ENCODE assay signal across 24 mouse cellular contexts in the genomic region with DNA sequence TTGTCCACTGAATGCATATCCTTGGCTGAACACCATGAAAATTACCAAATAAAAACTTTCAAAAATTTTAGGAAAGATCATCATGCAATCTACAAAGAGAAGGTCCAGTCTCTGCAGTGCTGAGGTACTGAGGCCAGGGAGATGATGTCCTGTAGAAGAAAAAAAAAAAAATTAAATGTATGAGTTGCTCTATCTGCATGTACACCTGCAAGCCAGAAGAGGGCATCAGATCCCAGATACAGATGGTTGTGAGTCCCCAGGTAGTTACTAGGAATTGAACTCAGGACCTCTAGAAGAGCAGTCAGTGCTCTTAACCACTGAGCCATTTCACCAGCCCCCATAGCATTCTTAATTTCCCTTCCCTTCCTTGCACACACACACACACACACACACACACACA.
DNase-seq lines count a peak whose midpoint lies in the region; ATAC-seq and TF ChIP-seq lines count a peak whose summit lies in the region.
"Had no signal": no experiment of that assay in that cellular context is flagged by ENCODE, and none has a peak within 500 bp of the region (broad histone marks: within the 10 kb centered on the region; RNA-seq: fewer than 3 reads in every experiment).

No protein-coding gene starts in this region.

- H3K4me3 ChIP-seq in intestine, postnatal 0 days (ENCODE audit: low read depth, low read length): no peak overlapping the region
- H3K4me3 ChIP-seq in intestine, embryonic 16.5 days (ENCODE audit: low read length): no peak overlapping the region
- no peak overlapping the region for H3K4me3 ChIP-seq in lung, postnatal 0 days (ENCODE audit: low read depth, low read length)
- H3K4me3 ChIP-seq: forebrain, embryonic 12.5 days; hindbrain, embryonic 13.5 days; limb, embryonic 13.5 days; myocyte; stomach, embryonic 15.5 days had no signal

- H3K36me3 ChIP-seq in intestine, postnatal 0 days (ENCODE audit: control insufficient read depth, insufficient read depth): no peaks in the 10 kb centered on the region
- H3K36me3 ChIP-seq in intestine, embryonic 16.5 days (ENCODE audit: control insufficient read depth, insufficient read depth, low read length): no peaks in the 10 kb centered on the region
- no peaks in the 10 kb centered on the region for H3K36me3 ChIP-seq in lung, postnatal 0 days (ENCODE audit: insufficient read depth, low read length)
- H3K36me3 ChIP-seq: forebrain, embryonic 12.5 days; hindbrain, embryonic 13.5 days; stomach, embryonic 15.5 days had no signal

- H3K27ac ChIP-seq in intestine, postnatal 0 days (ENCODE audit: low read depth, low read length): no peak overlapping the region
- no peak overlapping the region for H3K27ac ChIP-seq in intestine, embryonic 16.5 days (ENCODE audit: low read length)
- no peak overlapping the region for H3K27ac ChIP-seq in lung, postnatal 0 days (ENCODE audit: low read length)
- H3K27ac ChIP-seq: forebrain, embryonic 12.5 days; hindbrain, embryonic 13.5 days; limb, embryonic 13.5 days; stomach, embryonic 15.5 days had no signal

- no peak overlapping the region for H3K9ac ChIP-seq in intestine, postnatal 0 days (ENCODE audit: low read depth, low read length)
- no peak overlapping the region for H3K9ac ChIP-seq in intestine, embryonic 16.5 days (ENCODE audit: low read depth, low read length)
- H3K9ac ChIP-seq in lung, postnatal 0 days (replicated peaks; ENCODE audit: low read depth): no peak overlapping the region
- H3K9ac ChIP-seq: forebrain, embryonic 12.5 days; hindbrain, embryonic 13.5 days; limb, embryonic 13.5 days; stomach, embryonic 15.5 days had no signal

- H3K27me3 ChIP-seq in intestine, postnatal 0 days (replicated peaks; ENCODE audit: control insufficient read depth, insufficient read depth, low read length): no peaks in the 10 kb centered on the region
- H3K27me3 ChIP-seq in intestine, embryonic 16.5 days (replicated peaks; ENCODE audit: control insufficient read depth, insufficient read depth, low read length): no peaks in the 10 kb centered on the region
- no peaks in the 10 kb centered on the region for H3K27me3 ChIP-seq in lung, postnatal 0 days (replicated peaks; ENCODE audit: insufficient read depth, low read length)
- H3K27me3 ChIP-seq: forebrain, embryonic 12.5 days; hindbrain, embryonic 13.5 days; stomach, embryonic 15.5 days had no signal

- DNase-seq in lung, postnatal 0 days (ENCODE audit: low spot score): peak; percentile 17
- no peak for DNase-seq in lung, postnatal 4 days
- peak; percentile 22 for DNase-seq in NIH3T3 (ENCODE audit: low read depth)
- no peak for DNase-seq in adrenal gland, adult 18-20 months (ENCODE audit: low spot score in 2 of 2)
- no peak for DNase-seq in spleen, adult 12 weeks (ENCODE audit: low spot score)
- DNase-seq: adrenal gland, postnatal 25 days; cerebellum, adult 18-20 months; heart, postnatal 10 days; kidney, adult 9 months; kidney, postnatal 4 days; lung, postnatal 36 days; midbrain, embryonic 14.5 days; right cerebral cortex, postnatal 14 days; thymus, adult 2 months had no signal

- H3K4me1 ChIP-seq in intestine, postnatal 0 days (replicated peaks; ENCODE audit: control insufficient read depth, insufficient read depth, low read length): no peaks in the 10 kb centered on the region
- H3K4me1 ChIP-seq in intestine, embryonic 16.5 days (ENCODE audit: control insufficient read depth, insufficient read depth, low read length): no peaks in the 10 kb centered on the region
- H3K4me1 ChIP-seq in lung, postnatal 0 days (ENCODE audit: insufficient read depth, low read depth, low read length): no peaks in the 10 kb centered on the region
- H3K4me1 ChIP-seq: forebrain, embryonic 12.5 days; hindbrain, embryonic 13.5 days; limb, embryonic 13.5 days; stomach, embryonic 15.5 days had no signal

- no peak overlapping the region for H3K4me2 ChIP-seq in intestine, postnatal 0 days (replicated peaks; ENCODE audit: low read depth)
- H3K4me2 ChIP-seq in intestine, embryonic 16.5 days (ENCODE audit: low read depth, low read length): no peak overlapping the region
- H3K4me2 ChIP-seq in lung, postnatal 0 days (replicated peaks; ENCODE audit: low read depth, low read length): no peak overlapping the region
- H3K4me2 ChIP-seq: forebrain, embryonic 12.5 days; heart, embryonic 11.5 days; hindbrain, embryonic 13.5 days; limb, embryonic 13.5 days; stomach, embryonic 15.5 days had no signal

- peak; percentile 49 for TF ChIP-seq CTCF in intestine, postnatal 0 days (IDR thresholded peaks at IDR 0.05; ENCODE audit: low read depth)
- TF ChIP-seq CTCF in lung, postnatal 0 days (IDR thresholded peaks at IDR 0.05): peak; percentile 48

- no peaks in the 10 kb centered on the region for H3K9me3 ChIP-seq in intestine, postnatal 0 days (ENCODE audit: control insufficient read depth)
- H3K9me3 ChIP-seq in intestine, embryonic 16.5 days (ENCODE audit: control insufficient read depth, low read length): no peaks in the 10 kb centered on the region
- H3K9me3 ChIP-seq in lung, postnatal 0 days (ENCODE audit: low read length): no peaks in the 10 kb centered on the region
- H3K9me3 ChIP-seq: forebrain, embryonic 12.5 days; hindbrain, embryonic 13.5 days; limb, embryonic 13.5 days; stomach, embryonic 15.5 days had no signal

- TF ChIP-seq EP300 in lung, postnatal 0 days (IDR thresholded peaks at IDR 0.05): no peak

- ATAC-seq in intestine, postnatal 0 days: no peak
- no peak for ATAC-seq in intestine, embryonic 16.5 days
- no peak for ATAC-seq in lung, postnatal 0 days
- ATAC-seq in megakaryocyte progenitor cell, adult 5-6 weeks (replicated peaks; ENCODE audit: poor library complexity): 0 out of 2 replicates have a peak, but pooled peaks have one; percentile 27
- ATAC-seq: inflammation-experienced regulatory T-cells, adult 6 months had no signal

Comparison
In these comparisons a context has a peak if more than half of its experiments do, and no peak if none do; other contexts are left out.
1. DNase-seq: peak in lung, postnatal 0 days (single experiment) and NIH3T3 (single experiment); none in lung, postnatal 4 days (0 of 2), adrenal gland, adult 18-20 months (0 of 2) and spleen, adult 12 weeks (single experiment).